Mouse (Mus musculus) G1E-ER4 (cell line): ENCODE results near the gene Ackr4. TPM values are rescaled to one million over a fixed set of nuclear protein-coding genes. Genes with fewer than 3 reads are reported as not detected.

Experiments used
- GATA1 ChIP-seq: IDR thresholded peaks from one replicate; pipeline ENCODE4 v1.8.0; 2012; ENCODE audit warnings: low read length, inconsistent platforms
- polyA plus RNA-seq: library from polyadenylated mRNA; stranded (reverse); fragments of >175 nt; gene quantifications from 2 replicates; pipeline ENCODE4 v1.2.3, GENCODE M21; 2012

The Ackr4 gene
- polyA plus RNA-seq, 1 experiment, result not detected

- no peak for TF ChIP-seq GATA1
These were observed 46.7 kb downstream of the Ackr4 start for GRCm38 (mm10) chr9:104080038-104080437.

GRCm38 (mm10) chr9:104079379-104079778 lies 47.4 kb downstream of the Ackr4 start:
- TF ChIP-seq GATA1, result no peak

GRCm38 (mm10) chr9:104078780-104079179 lies 48.0 kb downstream of the Ackr4 start:
- no peak for TF ChIP-seq GATA1

GRCm38 (mm10) chr9:104075808-104076207 lies 50.9 kb downstream of the Ackr4 start:
- TF ChIP-seq GATA1, result no peak

- TF ChIP-seq GATA1, result no peak
These were observed 55.7 kb downstream of the Ackr4 start for GRCm38 (mm10) chr9:104070863-104071604.

- no peak for TF ChIP-seq GATA1
These were observed 56.5 kb downstream of the Ackr4 start for GRCm38 (mm10) chr9:104070241-104070640.

- TF ChIP-seq GATA1, result no peak
These were observed 62.2 kb downstream of the Ackr4 start for GRCm38 (mm10) chr9:104064571-104064970.

- TF ChIP-seq GATA1, result no peak
These were observed 63.3 kb downstream of the Ackr4 start, which contains the start of gene Acad11 for GRCm38 (mm10) chr9:104063244-104063961. TSS of gene Acad11 (plus strand) at chr9:104063377.

GRCm38 (mm10) chr9:104062430-104063243 lies 64.1 kb downstream of the Ackr4 start, which contains the start of gene Uba5:
TSS of gene Uba5 (minus strand) at chr9:104063134.
- TF ChIP-seq GATA1, result no peak

- TF ChIP-seq GATA1, result no peak
These were observed 75.7 kb downstream of the Ackr4 start for GRCm38 (mm10) chr9:104051028-104051427.

GRCm38 (mm10) chr9:104043676-104044075 lies 83.1 kb downstream of the Ackr4 start:
- no peak for TF ChIP-seq GATA1

GRCm38 (mm10) chr9:104040362-104040761 lies 86.4 kb downstream of the Ackr4 start, which contains the start of gene Gm28305:
TSS of gene Gm28305 (plus strand) at chr9:104040662.
- TF ChIP-seq GATA1, result no peak

GRCm38 (mm10) chr9:104039742-104040141 lies 87.0 kb downstream of the Ackr4 start:
- TF ChIP-seq GATA1, result no peak

- no peak for TF ChIP-seq GATA1
These were observed 87.6 kb downstream of the Ackr4 start for GRCm38 (mm10) chr9:104039031-104039695.

- TF ChIP-seq GATA1, result no peak
These were observed 88.5 kb downstream of the Ackr4 start for GRCm38 (mm10) chr9:104038266-104038665.
